Mouse (Mus musculus) thymus, postnatal 10 days (tissue): ENCODE measurements around the gene Sec61a1.

Source experiments
- DNase-seq, 2 experiments: peaks; one replicate each; pipeline ENCODE4 v3.0.0; 2021; ENCODE audit warnings: low spot score in 2 of 2

Sec61a1 gene

GRCm38 (mm10) chr6:88516667-88517066 is 2.0 kb downstream of the Sec61a1 start:
- no peak for DNase-seq

GRCm38 (mm10) chr6:88515971-88516370 is 2.7 kb downstream of the Sec61a1 start:
- no peak for DNase-seq

GRCm38 (mm10) chr6:88514546-88514945 is 4.2 kb downstream of the Sec61a1 start:
- no peak for DNase-seq

- no peak for DNase-seq
These were observed 4.7 kb downstream of the Sec61a1 start for GRCm38 (mm10) chr6:88513984-88514383.

GRCm38 (mm10) chr6:88503044-88503443 is 15.7 kb downstream of the Sec61a1 start:
- no peak for DNase-seq

GRCm38 (mm10) chr6:88502030-88502970 is 16.4 kb downstream of the Sec61a1 start:
- no peak for DNase-seq

GRCm38 (mm10) chr6:88500405-88500767 is 18.3 kb downstream of the Sec61a1 start:
- DNase-seq, result no peak

GRCm38 (mm10) chr6:88499481-88500404 is 19.0 kb downstream of the Sec61a1 start:
- DNase-seq, result peak in 1 of 2 experiments; percentile 63

- no peak for DNase-seq
These were observed 25.0 kb downstream of the Sec61a1 start for GRCm38 (mm10) chr6:88493712-88494111.

GRCm38 (mm10) chr6:88490629-88491354 is 27.9 kb downstream of the Sec61a1 start:
- no peak for DNase-seq

GRCm38 (mm10) chr6:88489834-88490233 is 28.9 kb downstream of the Sec61a1 start:
- no peak for DNase-seq

GRCm38 (mm10) chr6:88489026-88489425 is 29.7 kb downstream of the Sec61a1 start:
- no peak for DNase-seq

GRCm38 (mm10) chr6:88486893-88487292 is 31.8 kb downstream of the Sec61a1 start:
- peak; percentile 32 to 72 for DNase-seq

GRCm38 (mm10) chr6:88485378-88485777 is 33.3 kb downstream of the Sec61a1 start:
- no peak for DNase-seq

- no peak for DNase-seq
These were observed 34.8 kb downstream of the Sec61a1 start for GRCm38 (mm10) chr6:88483913-88484312.

- no peak for DNase-seq
These were observed 35.6 kb downstream of the Sec61a1 start for GRCm38 (mm10) chr6:88483111-88483510.

GRCm38 (mm10) chr6:88480421-88480820 is 38.3 kb downstream of the Sec61a1 start:
- no peak for DNase-seq

GRCm38 (mm10) chr6:88469878-88470277 is 48.8 kb downstream of the Sec61a1 start:
- no peak for DNase-seq

GRCm38 (mm10) chr6:88465181-88465920 is 53.4 kb downstream of the Sec61a1 start, which contains the start of gene Ruvbl1:
TSS of gene Ruvbl1 (plus strand) at chr6:88465409.
- peak; percentile 90 to 91 for DNase-seq

GRCm38 (mm10) chr6:88454545-88454944 is 64.2 kb downstream of the Sec61a1 start:
- no peak for DNase-seq
